Mouse (Mus musculus): ENCODE measurements around the gene Hlcs.

DNA sequence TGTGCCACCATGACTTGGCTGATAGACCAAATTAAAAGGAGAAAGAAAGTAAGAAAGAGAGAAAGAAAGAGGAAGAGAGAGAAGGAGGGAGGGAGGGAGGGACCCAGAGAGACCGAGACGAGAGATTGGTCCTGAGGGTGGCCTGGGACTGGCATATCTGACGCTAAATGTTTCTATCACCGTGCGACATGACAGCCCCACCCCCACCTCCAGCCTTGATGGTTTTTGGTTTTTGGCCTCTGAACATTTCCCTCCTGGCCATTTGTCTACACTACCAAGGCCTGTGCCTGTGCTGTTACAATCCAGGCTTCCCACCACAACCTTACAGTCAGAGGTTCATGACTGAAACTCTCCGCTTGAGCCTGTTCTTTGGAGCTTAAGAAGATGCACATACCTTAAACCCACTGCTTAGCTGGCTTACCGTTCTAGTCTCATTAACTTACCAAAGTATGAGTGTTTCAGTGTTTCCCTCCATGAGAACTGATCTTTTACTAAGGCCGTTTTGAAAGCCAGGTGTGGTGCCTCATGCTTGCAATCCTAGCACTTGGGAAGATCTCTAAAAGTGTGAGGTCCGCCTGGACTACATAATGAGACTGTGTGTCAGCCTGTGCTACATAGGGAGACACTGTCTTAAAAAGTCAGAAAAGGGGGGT lies 18.0 kb upstream of the Hlcs start:
- TF ChIP-seq CTCF (IDR thresholded peaks at IDR 0.05; ENCODE audit: insufficient read depth, low read length): no peak
- TF ChIP-seq POLR2A (IDR thresholded peaks at IDR 0.05; ENCODE audit: borderline replicate concordance, extremely low read depth, low read depth, low read length): no peak

Data from lung, adult 2 months (tissue).